Mouse (Mus musculus) bone marrow, adult 2 months (tissue): ENCODE measurements around the gene Gm6096.

Experiments
- CTCF ChIP-seq: fragments of 200-500 bp; IDR thresholded peaks from 2 replicates; pipeline ENCODE4 v1.5.1; 2011; ENCODE audit warnings: low read length, control low read depth; ENCODE audit not compliant: control insufficient read depth, insufficient read depth
- POLR2A ChIP-seq: fragments of 200-500 bp; IDR thresholded peaks from 2 replicates; pipeline ENCODE4 v1.6.1; 2011; ENCODE audit warnings: low read depth, mild to moderate bottlenecking, control low read depth, low read length, borderline replicate concordance; ENCODE audit not compliant: control insufficient read depth

GRCm38 (mm10) chr7:34218496-34218895, 32.3 kb upstream of the Gm6096 start:
- TF ChIP-seq CTCF = no peak
- no peak for TF ChIP-seq POLR2A
